Mouse (Mus musculus) spleen, adult 2 months (tissue): Measurements from ENCODE around the gene Gm35315. TPM values are rescaled to one million over a fixed set of nuclear protein-coding genes. Genes with fewer than 3 reads are reported as not detected.

ENCODE experiments used
- DNase-seq, 2 experiments: peaks; one replicate each; pipeline versions ENCODE4 v3.0.0 to v3.0.0-alpha.2; 2012 to 2021; ENCODE audit warnings: low spot score in 2 of 2, low read depth in 1 of 2
- H3K27ac ChIP-seq: fragments of 200-500 bp; 2 replicates; pipeline ENCODE4 v1.5.1; 2012; ENCODE audit warnings: low read length, inconsistent platforms; ENCODE audit not compliant: insufficient read depth
- H3K27me3 ChIP-seq: fragments of 200-500 bp; 2 replicates; pipeline ENCODE4 v1.6.1; 2012; ENCODE audit warnings: mild to moderate bottlenecking, moderate library complexity, low read length, inconsistent platforms; ENCODE audit not compliant: control insufficient read depth, insufficient read depth
- H3K36me3 ChIP-seq: fragments of 200-500 bp; 2 replicates; pipeline ENCODE4 v1.6.1; 2012; ENCODE audit warnings: mild to moderate bottlenecking, low read length, inconsistent platforms; ENCODE audit not compliant: control insufficient read depth, insufficient read depth
- H3K4me1 ChIP-seq: fragments of 200-500 bp; 2 replicates; pipeline ENCODE4 v1.6.1; 2011; ENCODE audit warnings: inconsistent platforms; ENCODE audit not compliant: control insufficient read depth, insufficient read depth, insufficient read length
- H3K4me3 ChIP-seq: fragments of 200-500 bp; 2 replicates; pipeline ENCODE4 v1.5.1; 2011; ENCODE audit warnings: mild to moderate bottlenecking, inconsistent platforms; ENCODE audit not compliant: insufficient read depth, insufficient read length; ENCODE audit errors: extremely low read depth
- CTCF ChIP-seq: fragments of 200-500 bp; IDR thresholded peaks from 2 replicates; pipeline ENCODE4 v1.5.1; 2011; ENCODE audit warnings: mild to moderate bottlenecking, inconsistent platforms; ENCODE audit not compliant: insufficient read depth, insufficient read length, insufficient replicate concordance; ENCODE audit errors: extremely low read depth
- POLR2A ChIP-seq: fragments of 200-500 bp; IDR thresholded peaks from 2 replicates; pipeline ENCODE4 v1.6.1; 2011; ENCODE audit warnings: low read depth, low read length, inconsistent platforms
- WGBS: fragments of 180-500 bp; shearing (Covaris S2); methylation state at CpG from one replicate; pipeline ENCODE4 v1.1.7; 2018; 5-methylcytosine and 5-hydroxymethylcytosine counted together
- polyA plus RNA-seq: library from polyadenylated mRNA; depleted of rRNA; stranded (reverse); fragments of >200 nt; gene quantifications from 2 replicates; pipeline ENCODE4 v1.2.3, GENCODE M21; 2012

Gene Gm35315
- polyA plus RNA-seq, 1 experiment = 0.04 TPM

GRCm38 (mm10) chr5:110106140-110106871 is 12.1 kb upstream of the Gm35315 start:
- H3K27ac ChIP-seq = no peak overlapping the region
- no peak for DNase-seq
- 94% methylated on average over 26 of the region's 26 CpGs for WGBS
- no peak for TF ChIP-seq POLR2A
- peaks cover 20% of the 10 kb centered on the region for H3K36me3 ChIP-seq
- H3K4me1 ChIP-seq = peaks cover 9% of the 10 kb centered on the region
- H3K27me3 ChIP-seq = no peaks in the 10 kb centered on the region
- no peak overlapping the region for H3K4me3 ChIP-seq

- WGBS = 96% methylated on average over 36 of the region's 36 CpGs
- H3K27ac ChIP-seq = no peak overlapping the region
- no peaks in the 10 kb centered on the region for H3K27me3 ChIP-seq
- no peak for TF ChIP-seq POLR2A
- TF ChIP-seq CTCF = no peak
- DNase-seq = no peak
- peaks cover 20% of the 10 kb centered on the region for H3K36me3 ChIP-seq
- peaks cover 12% of the 10 kb centered on the region for H3K4me1 ChIP-seq
- H3K4me3 ChIP-seq = no peak overlapping the region
Measured at GRCm38 (mm10) chr5:110104616-110105380, 10.6 kb upstream of the Gm35315 start.

- H3K4me3 ChIP-seq = no peak overlapping the region
- no peak overlapping the region for H3K27ac ChIP-seq
- WGBS = 96% methylated on average over 27 of the region's 27 CpGs
- no peaks in the 10 kb centered on the region for H3K27me3 ChIP-seq
- peaks cover 12% of the 10 kb centered on the region for H3K4me1 ChIP-seq
- TF ChIP-seq CTCF = no peak
- no peak for TF ChIP-seq POLR2A
- peaks cover 20% of the 10 kb centered on the region for H3K36me3 ChIP-seq
- no peak for DNase-seq
Measured at GRCm38 (mm10) chr5:110103901-110104615, 9.8 kb upstream of the Gm35315 start.

- 93% methylated on average over 19 of the region's 19 CpGs for WGBS
- H3K27me3 ChIP-seq = no peaks in the 10 kb centered on the region
- peaks cover 20% of the 10 kb centered on the region for H3K36me3 ChIP-seq
- DNase-seq = no peak
- H3K4me3 ChIP-seq = no peak overlapping the region
- TF ChIP-seq POLR2A = no peak
- no peak for TF ChIP-seq CTCF
- peaks cover 12% of the 10 kb centered on the region for H3K4me1 ChIP-seq
- no peak overlapping the region for H3K27ac ChIP-seq
Measured at GRCm38 (mm10) chr5:110102853-110103625, 8.8 kb upstream of the Gm35315 start.

GRCm38 (mm10) chr5:110102429-110102828 is 8.2 kb upstream of the Gm35315 start:
- Histone ChIP-seq H3K36me3 (peaks cover 20% of the 10 kb centered on the region), H3K27me3 (no peaks in the 10 kb centered on the region), H3K4me3 (no peak overlapping the region), H3K4me1 (peaks cover 12% of the 10 kb centered on the region), H3K27ac (no peak overlapping the region)
- DNase-seq = no peak
- WGBS = 94% methylated on average over 13 of the region's 13 CpGs
- no peak for TF ChIP-seq POLR2A
- no peak for TF ChIP-seq CTCF

- no peak for TF ChIP-seq CTCF
- no peak for TF ChIP-seq POLR2A
- no peaks in the 10 kb centered on the region for H3K27me3 ChIP-seq
- peaks cover 9% of the 10 kb centered on the region for H3K4me1 ChIP-seq
- peak overlapping the region; percentile 56 for H3K4me3 ChIP-seq
- DNase-seq = peak; percentile 31 to 38
- peaks cover 20% of the 10 kb centered on the region for H3K36me3 ChIP-seq
- no peak overlapping the region for H3K27ac ChIP-seq
- WGBS = 24% methylated on average over 34 of the region's 34 CpGs
Measured at GRCm38 (mm10) chr5:110101716-110102347, 7.6 kb upstream of the Gm35315 start.
